Mouse (Mus musculus): ENCODE results near the gene Opcml.
A peak's percentile ranks its signal among the peaks of the same experiment; 100 is the strongest.

Gene Opcml

GRCm38 (mm10) chr9:28822466-28822865, 1031.9 kb downstream of the Opcml start:
- no peak for DNase-seq

GRCm38 (mm10) chr9:28825821-28826220, 1035.2 kb downstream of the Opcml start:
- DNase-seq = no peak

GRCm38 (mm10) chr9:28845961-28846570, 1055.5 kb downstream of the Opcml start:
- DNase-seq = no peak

GRCm38 (mm10) chr9:28855826-28856225, 1065.3 kb downstream of the Opcml start:
- no peak for DNase-seq

GRCm38 (mm10) chr9:28861983-28862382, 1071.4 kb downstream of the Opcml start:
- no peak for DNase-seq

- DNase-seq = no peak
These were observed 1076.7 kb downstream of the Opcml start for GRCm38 (mm10) chr9:28867256-28867655.

- no peak for DNase-seq
These were observed 1079.9 kb downstream of the Opcml start for GRCm38 (mm10) chr9:28870478-28870877.

- no peak for DNase-seq
These were observed 1092.0 kb downstream of the Opcml start for GRCm38 (mm10) chr9:28882566-28882965.

- no peak for DNase-seq
These were observed 1101.0 kb downstream of the Opcml start for GRCm38 (mm10) chr9:28891611-28892010.

GRCm38 (mm10) chr9:28903291-28903690, 1112.7 kb downstream of the Opcml start:
- DNase-seq = no peak

- DNase-seq = no peak
These were observed 1119.2 kb downstream of the Opcml start for GRCm38 (mm10) chr9:28909738-28910137.

GRCm38 (mm10) chr9:28911571-28912185, 1121.1 kb downstream of the Opcml start:
- peak; percentile 3 for DNase-seq

- no peak for DNase-seq
These were observed 1141.5 kb downstream of the Opcml start for GRCm38 (mm10) chr9:28932069-28932468.

GRCm38 (mm10) chr9:28937163-28937562, 1146.6 kb downstream of the Opcml start:
- DNase-seq = no peak

GRCm38 (mm10) chr9:28937980-28938379, 1147.4 kb downstream of the Opcml start:
- DNase-seq = no peak

- DNase-seq = no peak
These were observed 1150.3 kb downstream of the Opcml start for GRCm38 (mm10) chr9:28940901-28941300.

GRCm38 (mm10) chr9:28969455-28969854, 1178.9 kb downstream of the Opcml start:
- DNase-seq = no peak
